Mouse (Mus musculus): ENCODE measurements at regions not wholly inside any gene's neighbourhood (a gene's known extent, or its start where the extent isn't known, plus 50 kb on each side); places are given as distances from the start of the nearest gene placed in this dataset.

DNA sequence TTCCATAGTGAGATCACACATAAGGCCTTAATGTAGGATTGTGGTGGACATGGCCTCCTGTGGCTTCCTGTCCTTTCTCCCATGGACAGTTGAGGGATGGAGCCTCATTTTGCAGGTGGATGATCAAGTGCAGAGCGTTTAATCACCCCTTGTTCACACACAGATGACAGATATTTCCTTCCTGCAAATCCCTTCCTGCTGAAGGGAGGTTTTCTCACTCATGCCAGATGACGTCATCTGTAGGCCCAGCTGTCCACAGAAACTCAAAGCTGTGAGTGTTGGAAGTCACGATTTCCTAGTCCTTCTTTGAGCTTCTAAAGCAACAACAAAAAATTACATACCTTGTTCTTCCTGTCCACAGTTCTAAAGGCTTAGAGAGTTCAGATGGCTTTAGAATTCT is 1935.3 kb upstream of the Lrrc6 start:
- DNase-seq = no peak

DNA sequence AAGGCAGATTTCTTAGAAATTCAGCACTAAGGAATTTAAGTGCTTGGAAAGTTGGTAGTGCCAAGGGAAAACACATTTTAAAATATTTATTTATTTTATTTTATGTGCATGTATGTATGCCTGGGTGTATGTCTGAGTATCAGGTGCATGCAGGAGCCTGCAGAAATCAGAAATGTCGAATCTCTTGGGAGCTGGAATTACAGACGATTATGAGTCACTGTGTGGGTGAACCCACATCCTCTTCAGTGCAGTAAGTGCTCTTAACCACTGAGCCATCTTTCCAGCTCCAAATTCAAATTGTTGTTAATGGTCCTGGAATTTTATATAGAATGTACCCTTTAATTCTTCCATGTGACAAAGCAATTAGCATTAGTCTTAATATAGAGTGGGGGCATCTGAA is 1930.5 kb upstream of the Lrrc6 start:
- DNase-seq = no peak

DNA sequence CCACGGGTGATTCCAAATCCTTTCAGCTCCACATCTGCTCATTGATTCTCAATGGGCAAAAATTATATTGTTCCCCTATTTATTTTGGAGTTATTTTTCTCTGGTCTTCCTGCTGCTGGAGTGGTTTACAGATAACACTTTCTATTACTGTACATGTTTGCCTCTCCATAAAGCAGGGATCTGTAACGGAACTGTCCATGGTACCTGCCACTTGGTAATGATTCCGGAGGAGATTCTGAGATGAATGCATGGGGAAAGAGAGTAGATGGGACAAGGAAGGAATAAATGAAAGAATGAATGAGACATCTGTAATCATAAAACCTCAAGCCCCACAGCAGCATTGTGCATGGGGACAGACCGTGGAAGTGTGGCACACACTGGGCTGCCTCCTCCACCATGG is 1929.8 kb upstream of the Lrrc6 start:
- peak; percentile 57 for DNase-seq

DNA sequence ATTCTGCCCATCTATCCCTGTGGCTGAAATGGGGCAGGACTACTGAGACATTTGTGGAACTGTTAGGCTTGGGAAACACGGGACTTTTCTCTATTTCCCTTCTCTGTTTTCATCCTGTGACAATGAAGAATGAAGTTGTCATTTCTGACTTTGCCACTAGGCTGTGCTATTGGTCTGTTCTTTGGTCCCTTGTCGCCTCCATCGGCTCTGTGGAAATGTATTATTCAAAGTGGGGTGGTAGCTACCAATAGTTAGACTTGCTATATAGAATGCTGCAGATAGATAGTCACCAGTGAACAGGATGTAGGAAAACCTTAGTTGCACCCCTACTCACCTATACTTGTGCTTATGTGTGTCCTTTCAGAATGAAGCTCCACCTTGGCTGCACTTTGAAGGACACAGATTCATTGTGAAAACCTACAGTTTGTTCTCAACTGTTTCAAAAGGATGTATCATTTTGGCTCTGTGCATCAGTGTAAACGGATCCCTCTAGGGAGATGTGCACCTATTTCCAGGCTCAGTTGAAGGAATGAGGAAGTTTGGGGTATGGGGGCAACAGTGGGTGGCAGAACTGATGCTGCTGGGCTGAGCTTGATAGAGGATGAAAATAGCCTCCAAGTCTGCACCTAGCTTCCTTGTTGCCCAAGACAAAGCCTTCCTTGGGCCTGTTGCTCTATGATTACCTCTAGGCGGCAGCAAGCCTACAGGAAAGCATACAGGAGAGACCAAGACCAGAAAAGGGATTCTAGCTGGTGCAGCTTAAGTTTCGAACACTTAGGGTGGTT is 1927.9 kb upstream of the Lrrc6 start:
- peak; percentile 60 for DNase-seq

DNA sequence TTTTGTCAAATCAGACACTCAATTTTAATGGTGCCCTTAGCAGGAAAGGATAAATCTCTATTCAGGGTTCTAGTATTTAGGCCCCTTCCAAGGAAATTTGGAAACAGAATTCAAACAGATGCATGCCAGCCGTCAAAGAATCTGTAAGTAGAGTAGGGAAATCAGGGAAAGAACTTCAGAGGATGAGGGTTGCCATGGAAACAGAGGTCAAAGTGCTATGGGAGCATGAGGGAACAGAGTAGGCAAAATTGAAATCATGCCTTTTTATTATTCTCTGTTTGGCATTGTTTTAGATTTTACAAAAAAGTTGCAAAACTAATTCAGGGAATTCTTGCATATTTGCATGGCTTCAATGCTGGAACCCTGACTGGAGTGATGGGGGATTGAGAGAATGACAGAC is 1916.4 kb upstream of the Lrrc6 start:
- no peak for DNase-seq

DNA sequence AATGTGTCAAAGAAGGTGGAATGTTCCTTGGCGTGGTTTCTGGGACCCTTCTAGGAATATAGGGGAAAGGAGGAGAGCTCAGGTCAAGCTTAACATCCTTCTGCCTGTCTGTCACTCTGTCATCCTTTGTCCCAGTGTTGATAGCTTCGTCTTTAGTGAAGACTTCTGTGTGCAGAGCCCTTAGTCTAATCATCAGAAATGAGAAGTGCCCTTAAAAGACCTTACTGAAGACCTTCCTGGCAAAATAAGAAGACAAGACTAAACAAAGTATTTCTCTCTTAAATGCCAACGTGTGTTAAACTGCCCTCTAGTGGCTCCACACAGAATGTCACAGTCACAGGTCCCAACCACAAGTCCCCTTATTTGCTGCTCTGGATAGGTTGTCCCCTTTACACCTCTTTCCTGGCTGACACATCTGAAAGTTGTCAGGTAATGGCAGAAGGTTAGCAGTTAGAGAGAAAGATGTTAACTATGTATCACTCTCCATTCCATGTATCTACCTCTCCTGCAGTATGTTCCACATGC is 1914.8 kb upstream of the Lrrc6 start:
- DNase-seq = peak; percentile 66

DNA sequence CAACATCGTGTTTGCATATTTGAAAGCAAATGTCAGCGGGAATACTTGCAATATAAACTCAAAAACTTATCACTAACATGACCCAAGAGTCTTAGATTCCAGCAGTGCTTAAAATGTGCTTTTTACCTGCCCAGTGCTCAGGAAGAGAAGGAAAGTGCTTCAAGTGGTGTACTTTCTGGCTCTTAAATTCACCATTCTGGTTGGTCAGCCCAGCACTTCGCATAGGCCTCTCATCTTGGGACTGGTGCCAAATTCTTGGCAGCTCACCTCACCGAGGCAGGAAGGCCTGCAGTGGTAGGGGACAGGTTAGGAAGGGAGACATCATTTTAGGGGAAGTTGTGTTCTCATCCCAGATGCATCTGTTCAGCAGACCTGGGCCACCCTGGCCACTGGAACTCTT is 1913.3 kb upstream of the Lrrc6 start:
- no peak for DNase-seq

DNA sequence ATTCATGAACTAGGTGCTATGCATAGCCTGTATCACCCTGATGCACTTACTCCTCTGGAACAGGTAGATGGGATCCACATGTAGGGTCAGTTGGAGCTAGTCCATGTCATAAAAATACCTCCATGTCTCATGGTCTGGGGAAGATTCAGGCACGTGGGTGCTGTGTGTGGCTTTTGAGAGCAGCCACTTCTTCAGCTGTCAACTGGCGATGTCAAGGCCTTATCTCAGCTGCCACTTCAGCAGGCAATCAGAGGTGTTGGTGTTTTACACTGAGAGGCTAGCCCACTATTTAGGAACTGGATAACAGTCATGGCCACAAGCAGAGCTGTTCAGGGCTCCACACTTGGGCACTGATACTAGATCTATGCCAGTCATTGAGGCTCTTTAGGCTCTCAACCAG is 1912.0 kb upstream of the Lrrc6 start:
- no peak for DNase-seq

DNA sequence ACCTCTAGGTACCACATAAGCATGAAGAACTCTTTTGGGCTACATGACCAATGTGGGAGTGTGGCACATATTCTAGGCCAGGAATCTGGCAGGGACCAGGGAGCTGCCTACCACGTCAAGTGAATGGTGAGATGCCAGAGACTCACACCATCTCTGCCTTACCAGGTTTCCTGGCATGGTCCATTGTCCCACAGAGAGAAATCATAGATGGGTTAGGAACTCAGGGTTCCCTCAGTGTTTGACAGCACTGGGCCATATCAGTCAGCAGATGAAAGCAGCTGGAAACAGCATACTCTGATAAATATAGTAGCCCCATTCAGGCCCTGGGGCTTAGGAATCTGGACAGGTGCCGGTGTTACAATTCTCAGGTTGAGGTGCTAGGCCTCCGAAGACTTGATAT is 1911.4 kb upstream of the Lrrc6 start:
- no peak for DNase-seq

DNA sequence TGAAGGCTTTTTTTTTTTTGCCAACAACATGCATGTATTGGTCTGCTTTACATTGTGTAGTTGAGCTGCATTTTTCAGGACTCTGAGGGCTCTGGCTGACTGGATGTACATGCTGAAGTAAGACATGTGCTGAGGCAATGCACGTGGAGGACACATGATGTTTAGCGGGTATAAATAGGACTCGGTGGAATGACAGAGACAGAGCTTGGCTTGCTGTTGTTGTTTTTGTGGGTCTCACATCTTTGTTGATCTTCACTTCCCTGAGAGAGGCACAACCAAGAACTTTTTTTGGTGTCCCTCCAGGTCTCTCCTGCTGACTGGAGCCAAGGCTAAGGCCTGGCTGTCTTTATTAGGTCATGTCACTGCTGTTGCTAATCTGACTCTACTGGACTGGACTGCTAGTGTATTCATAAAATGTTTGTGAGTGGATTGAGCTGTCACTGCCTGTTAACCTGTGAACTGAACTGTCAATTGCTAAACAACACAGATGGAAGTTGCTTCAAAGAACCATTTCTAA is 1902.9 kb upstream of the Lrrc6 start:
- DNase-seq = no peak

DNA sequence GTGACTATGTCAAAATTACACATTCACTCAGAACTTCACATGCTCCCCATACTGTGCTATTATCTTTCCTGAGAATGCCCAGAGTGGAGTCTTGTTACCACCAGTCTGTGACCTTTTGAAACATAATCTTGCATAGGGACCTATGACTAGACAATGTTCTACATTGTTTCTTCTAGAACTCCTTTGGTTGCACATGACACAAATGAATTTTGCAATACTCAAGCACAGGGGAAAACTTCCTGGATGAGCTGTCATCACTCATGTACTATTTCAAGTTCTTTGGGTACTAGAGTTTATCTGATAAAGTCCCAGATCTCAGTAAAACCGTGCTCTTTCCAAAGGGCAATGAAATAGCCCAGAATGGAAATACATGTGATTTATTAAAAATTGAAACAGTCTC is 1901.0 kb upstream of the Lrrc6 start:
- no peak for DNase-seq

DNA sequence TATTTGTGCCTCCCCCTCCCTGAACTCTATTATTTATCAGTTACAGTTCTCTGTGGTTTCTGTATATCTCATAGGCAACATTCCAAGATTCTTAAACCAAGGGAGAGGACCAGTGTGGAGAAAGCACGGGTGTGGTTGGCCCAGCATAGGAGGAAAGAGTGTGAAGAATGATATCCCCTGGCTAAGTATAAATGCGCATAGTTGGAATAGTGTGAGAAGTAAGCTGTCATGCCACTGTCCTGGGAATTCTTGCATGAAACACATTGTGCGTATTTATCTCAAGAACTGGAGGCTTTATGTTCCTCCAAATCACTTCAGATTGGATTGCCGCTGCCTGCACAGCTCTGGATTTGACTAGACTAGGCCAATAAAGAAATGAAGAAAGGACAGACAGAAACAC is 1900.3 kb upstream of the Lrrc6 start:
- DNase-seq = no peak

DNA sequence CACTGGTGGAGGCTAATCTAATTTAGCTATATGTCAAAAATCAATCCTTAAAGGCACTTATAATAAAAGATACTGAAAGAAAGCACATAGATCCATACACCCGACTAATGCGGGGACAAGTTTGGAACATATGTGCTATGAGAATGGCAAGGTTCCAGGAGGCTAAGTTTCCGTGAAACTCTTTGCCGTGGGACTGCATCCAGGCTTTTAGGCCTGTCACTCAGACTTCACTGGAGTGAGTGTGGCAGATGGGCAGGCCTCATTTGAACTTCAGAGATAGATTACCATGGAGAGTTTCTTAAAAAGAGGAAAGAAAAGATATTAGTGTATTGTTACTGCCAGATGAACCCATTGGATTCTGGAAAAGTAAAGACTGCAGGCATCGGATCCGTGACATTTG is 1895.9 kb upstream of the Lrrc6 start:
- no peak for DNase-seq

DNA sequence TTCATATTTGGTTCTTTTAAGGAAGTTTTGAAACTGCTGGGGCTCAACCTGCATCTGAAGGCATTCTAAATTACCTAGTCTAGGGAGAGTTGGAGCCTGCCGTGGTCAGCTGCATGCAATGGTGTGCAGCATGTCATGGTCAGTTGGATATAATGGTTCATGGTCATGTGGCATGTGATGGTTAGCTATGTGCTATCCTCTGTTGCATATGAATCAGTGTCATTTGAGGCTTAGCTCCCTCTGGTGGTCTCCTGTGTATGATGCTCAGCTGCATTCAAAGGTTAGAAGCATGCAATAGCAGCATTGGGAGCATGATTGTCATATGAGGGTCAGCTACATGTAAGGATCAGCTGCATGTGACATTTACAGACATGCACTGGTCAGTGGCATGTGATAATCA is 1894.0 kb upstream of the Lrrc6 start:
- peak; percentile 46 for DNase-seq

DNA sequence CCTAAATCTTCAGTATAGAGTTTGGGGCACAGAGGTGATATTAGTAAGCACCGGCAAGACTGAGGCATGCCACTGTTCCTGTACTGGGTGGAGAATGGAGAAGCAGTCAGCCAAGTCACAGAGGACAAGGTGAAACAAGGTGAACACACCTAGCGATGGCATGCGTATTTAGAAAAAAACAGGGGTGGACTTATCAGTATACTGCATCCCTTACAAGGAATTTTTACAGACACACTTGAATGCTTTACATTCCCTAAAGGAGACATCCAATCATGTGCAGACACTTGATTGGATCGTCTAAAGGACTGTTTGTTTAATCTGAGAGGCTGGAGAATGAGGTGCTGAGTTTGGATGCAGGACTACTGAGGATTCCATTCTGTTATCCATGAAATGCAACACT is 1893.4 kb upstream of the Lrrc6 start:
- no peak for DNase-seq

DNA sequence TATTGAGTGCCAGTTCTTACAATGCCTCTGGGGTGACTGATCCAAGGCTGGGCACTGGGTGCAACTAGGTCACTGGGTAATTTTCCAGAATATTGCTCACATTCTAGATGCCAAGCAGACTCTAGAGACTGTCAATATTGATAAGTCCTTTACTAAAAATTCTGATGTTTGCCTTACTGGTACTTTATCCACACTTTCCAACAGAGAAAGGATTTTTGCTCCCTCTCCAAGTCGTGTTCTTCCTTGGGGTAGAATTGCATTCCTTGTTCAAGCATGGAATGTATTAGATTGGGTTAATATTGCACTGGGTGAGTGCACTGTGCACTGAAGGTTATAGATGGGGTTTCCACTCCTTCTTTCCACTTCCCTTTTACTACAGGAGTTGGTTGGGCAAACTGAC is 1891.0 kb upstream of the Lrrc6 start:
- no peak for DNase-seq

DNA sequence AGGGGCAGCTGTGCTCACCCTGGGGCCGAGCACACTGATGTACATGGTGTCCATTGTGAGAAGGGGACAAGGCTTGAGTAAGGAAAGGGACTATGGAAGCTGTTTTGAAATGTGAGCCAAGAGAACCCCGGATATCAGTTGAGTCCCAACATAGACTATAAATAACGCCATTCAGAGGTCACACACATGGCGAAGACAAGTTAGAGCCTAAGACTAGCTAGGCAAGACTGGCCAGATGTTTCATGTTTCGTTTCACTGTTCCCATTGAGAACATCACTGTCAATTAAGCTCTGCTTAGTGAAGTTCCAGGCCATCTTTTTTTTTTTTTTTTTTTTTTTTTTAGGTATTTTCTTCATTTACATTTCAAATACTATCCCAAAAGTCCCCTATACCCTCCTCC is 1889.1 kb upstream of the Lrrc6 start:
- DNase-seq = no peak

DNA sequence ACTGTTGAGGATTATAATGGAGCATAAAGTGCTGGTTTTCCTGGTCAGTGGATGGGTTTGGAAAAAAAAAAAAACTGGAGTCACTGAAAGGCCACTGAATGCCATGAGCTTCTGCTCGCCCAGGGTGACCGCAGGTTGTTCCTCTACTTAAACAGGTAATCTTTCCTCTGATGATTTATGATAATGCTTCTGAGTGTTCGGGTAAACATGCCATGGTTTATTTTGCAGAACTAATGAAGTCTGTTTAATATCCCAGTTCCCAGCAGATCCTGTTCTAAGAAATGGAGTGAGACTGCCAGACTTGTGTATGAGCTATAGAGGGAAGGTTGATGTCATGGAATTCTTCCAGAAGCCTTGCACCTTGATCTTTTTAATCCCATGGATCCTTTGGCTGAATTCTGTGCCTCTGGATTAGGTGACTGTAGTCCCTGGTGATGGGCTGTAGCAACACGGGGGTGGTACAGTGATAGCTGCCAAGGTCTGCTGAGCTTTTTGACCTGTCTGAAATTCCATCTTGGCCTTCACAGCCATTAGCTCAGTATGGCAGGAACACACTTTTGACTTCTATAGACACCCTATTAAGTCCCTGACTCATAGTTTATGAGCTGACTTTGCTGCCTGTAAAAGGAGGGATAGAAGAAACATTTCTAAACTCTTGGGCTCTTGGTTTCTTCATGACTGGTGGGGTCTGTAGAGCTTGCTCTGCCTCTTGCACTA is 1886.8 kb upstream of the Lrrc6 start:
- DNase-seq = no peak

DNA sequence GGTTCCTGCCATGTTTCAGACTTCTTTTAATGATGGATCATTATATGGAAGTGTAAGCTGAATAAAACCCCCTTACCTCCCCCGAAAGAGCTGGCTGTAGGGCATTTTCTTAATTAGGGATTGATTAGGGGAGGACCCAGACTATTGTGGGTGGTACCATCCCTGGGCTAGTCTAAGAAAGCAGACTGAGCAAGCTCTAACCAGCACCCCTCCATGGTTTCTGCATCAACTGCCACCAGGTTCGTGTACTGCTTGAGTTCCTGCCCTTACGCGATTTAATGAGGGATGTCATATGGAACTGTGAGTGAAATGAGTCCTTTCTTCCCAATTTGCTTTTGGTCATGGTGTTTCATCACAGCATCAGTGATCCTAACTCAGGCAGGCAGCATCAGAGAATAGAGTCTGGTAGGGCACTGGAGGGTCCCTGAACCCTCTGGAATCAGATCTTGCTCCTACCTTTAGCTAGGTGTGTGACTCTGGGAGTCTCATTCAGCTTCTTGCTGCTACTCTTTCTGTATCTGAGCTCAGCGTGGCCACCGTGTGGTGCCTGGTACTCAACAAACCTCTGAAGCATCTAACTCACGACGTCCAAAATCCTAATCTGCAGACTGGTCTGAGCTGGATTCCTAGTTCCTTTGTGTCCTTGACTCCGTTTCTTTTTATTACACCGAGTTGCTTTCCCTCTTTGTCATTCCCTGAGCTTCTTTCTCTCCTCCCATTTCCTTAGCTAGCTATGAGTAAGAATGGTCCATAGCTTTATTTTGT is 1884.0 kb upstream of the Lrrc6 start:
- no peak for DNase-seq

DNA sequence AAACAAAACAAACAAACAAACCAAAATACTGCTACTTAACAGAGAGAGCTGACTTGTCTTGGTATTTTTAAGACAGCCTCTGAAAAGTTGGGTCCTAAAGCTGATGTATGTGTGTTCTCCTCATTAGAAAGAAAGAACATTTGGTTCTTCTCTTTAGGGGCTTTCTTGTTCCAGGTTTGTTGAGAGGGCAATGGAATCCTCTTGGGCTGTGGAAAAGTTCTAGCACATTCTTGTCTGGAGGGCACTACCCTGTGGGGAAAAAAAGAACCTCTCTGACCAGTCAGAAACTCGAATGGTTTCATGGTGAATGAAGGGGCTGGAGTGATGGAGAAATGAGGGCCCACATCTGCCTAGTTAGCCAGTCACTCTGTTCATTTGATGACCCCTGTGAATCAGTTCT is 1874.5 kb upstream of the Lrrc6 start:
- no peak for DNase-seq

DNA sequence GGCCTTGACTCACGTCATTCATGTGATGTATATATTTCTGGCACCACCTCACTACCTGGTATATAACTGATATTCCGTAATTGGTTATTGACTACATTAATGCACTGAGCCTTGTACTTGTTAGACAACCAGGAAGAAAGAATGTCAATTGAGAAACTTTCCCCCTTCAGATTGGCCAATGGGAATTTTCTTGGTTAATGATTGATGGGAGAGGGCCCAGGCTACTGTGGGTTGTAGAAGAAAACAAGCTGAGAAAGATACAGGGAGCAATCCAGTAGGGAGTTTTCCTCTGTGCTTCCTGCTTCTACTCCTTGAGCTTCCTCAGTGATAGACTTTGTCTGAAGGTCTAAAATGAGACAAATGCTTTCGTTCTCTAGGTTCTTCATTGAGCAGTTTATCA is 1866.1 kb upstream of the Lrrc6 start:
- DNase-seq = no peak

DNA sequence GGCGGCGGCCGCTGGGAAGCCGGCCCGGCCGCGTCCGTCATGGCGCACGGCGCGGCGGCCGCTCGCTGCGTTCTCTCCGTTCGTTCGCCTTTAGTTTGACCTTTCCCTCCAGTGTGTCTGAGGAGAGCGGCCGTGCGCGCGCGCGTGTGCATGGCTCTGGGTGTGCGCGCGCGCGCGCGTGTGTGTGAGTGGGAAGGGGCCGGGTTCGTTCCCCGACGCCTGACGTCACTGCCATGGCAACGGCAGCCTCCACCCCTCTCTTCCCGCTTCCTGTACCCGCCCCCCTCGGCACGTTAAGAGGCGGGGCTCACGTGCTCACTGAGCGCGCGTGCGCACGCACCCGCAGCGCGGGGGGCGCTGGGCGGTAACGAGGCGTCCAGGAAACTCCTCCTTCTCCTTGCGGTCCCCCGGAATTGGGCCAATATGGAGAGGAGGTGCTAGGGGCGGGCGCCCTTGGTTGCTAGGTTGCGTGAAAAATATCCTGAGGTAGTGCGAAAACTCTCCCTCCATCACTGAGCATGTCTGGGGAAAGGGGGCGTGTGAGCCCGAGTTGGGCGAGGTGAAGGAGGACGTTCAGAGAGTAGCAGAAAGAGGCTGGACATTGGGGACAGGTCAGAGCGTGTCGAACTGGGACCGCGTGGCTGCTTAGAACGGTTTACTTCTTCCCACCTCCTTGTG is 1862.5 kb upstream of the Lrrc6 start:
- peak; percentile 100 for DNase-seq

Data from kidney, postnatal 10 days (tissue).